Mouse (Mus musculus): ENCODE measurements around the gene Fam170b. TPM values are rescaled to one million over a fixed set of nuclear protein-coding genes. Genes with fewer than 3 reads are reported as not detected.

Fam170b gene
- total RNA-seq, 4 experiments from 2014 or later = not detected

DNA sequence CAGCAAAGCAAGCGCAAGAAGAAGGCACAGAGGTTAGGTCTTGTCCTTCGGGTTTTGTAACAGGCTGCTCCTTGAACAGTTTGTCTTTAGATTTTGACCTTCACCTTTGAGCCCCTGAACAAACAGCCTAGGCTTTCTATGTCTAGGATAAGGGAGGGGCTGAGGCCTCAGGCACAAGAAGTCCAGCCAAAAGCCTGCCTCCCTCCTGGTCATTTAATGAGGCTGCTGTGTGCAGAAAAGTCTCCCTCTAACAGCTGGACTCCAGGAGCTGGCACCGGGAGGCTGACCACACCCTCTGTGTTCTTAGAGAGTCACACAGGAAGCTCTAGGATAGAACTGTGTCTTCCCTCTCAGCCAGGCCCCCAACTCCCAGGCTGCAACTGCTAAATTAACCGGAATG lies 6.6 kb upstream of the Fam170b start:
- DNase-seq (ENCODE audit: low spot score in 2 of 2) = no peak

DNA sequence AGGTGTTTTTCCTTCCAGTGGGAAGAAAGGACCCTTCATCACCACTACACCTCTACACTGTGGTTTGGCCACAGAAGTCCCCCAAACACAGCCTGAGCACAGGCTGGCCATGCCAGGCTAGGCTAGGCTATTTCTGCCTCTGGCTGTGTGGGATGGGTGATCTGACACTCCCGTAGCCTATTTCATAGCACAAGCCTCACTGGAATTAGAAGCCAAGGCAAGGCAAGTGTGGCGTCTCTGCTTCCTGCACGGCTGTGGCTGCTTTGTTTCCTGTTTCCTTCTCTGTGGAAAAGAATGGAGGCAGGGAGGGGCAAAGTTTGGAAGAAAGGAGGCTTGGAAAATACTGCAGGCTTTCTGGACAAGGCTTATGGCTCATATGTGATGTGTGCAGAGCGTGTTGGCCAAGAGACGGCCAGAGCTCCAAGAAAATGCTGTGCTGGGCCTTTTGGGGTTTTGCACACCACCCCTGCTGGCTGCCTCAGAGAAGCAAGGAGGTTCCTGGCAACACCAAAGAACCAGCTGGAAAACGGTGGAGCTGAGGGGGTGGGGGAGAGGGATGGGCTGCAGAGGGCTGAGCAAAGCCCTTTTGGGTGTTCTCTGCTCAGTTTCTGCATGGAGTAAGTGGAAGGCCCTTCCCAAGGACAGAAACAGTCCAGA lies 5.6 kb upstream of the Fam170b start:
- no peak for DNase-seq (ENCODE audit: low spot score in 2 of 2)

DNA sequence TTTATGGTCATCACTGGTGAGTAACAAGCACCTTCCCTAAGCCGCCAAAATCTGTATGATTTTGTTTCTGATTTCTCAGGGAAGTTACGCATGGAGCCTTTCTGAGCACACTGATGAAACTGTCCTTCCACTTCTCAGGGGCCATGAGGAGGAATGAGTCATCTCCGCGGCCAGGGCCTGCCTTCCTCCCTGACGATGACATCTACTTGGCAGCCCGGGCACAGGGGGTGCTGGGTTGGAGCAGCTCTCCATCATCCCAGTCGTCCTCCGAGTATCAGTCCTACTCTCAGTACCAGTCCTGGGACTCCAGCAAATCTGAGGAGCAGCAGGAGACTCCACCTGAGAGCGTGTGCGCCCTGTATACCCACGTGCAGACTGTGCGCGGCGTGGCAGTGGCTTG lies 1.4 kb downstream of the Fam170b start:
- DNase-seq (ENCODE audit: low spot score in 2 of 2) = no peak

DNA sequence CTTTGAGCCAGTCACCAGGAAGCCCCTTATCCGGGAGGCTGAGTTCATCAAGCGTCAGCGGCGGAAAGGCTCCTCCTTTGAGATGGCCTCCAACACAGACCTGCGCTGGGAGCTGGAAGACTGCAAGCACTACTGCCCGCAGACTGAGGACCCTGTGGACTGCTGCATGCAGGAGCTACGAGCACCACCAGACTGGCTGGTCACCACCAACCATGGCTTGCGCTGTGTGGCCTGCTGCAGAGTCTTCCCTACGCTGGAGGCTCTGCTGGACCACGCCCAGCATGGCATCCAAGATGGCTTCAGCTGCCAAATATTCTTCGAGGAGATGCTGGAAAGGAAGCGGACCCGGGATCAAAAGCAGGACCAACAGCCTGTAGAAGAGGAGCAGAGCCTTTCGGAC lies 1.8 kb downstream of the Fam170b start:
- no peak for DNase-seq (ENCODE audit: low spot score in 2 of 2)

DNA sequence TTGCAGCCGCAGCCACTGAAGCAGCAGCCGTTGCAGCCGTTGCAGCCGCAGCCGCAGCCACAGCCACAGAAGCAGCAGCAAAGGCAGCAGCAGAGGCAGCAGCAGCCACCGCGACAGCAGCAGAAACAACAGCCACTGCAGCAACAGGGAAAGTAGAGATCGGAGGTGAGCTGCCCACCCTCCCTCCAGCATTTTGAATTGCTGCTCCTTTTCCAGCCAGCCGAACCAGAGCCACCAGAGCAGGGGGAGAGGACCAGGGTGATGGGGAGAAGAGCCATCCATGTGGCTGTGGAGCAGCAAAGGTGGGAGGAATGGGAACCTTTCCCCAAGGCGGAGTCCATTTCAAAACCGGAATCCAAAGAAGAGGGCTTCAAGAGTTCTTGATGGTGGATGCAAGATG lies 2.4 kb downstream of the Fam170b start:
- no peak for DNase-seq (ENCODE audit: low spot score in 2 of 2)

DNA sequence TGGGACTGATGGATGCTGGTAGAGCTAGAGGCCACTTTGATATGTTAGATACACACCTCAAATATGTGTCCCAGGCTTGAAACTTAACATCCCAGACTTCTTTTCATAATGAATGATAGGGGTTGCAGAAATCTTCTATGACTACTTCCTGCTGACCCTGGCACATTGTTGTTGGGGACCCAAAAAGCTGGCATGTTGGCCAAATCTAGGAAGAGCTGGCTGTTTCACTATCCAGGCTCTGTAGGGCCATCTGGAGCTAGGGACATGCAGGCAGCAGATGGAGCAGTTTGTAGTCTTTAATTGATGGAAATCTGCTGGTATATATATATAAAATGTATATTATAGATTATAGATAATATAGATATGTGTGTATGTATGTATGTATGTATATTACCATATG lies 8.3 kb downstream of the Fam170b start:
- DNase-seq (ENCODE audit: low spot score in 2 of 2) = no peak

DNA sequence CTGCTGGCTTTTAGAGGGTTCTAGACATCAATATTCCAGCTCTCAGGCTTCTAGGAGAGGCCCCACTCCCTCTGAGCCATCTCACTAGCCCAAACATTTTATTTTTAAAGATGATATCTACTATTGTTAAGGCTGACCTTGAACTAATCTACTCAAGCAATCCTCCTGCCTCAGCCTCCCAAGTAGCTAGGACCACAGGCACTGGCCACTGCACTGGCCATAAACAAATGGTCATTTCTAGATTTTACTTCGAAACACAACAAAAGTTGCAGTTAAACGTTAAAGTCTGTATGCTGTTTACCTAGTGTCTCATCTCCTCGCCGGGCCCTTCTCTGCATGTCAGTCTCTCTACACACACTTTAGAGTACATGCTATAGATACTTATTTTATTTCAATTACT lies 20.3 kb downstream of the Fam170b start:
- DNase-seq (ENCODE audit: low spot score in 2 of 2) = no peak

DNA sequence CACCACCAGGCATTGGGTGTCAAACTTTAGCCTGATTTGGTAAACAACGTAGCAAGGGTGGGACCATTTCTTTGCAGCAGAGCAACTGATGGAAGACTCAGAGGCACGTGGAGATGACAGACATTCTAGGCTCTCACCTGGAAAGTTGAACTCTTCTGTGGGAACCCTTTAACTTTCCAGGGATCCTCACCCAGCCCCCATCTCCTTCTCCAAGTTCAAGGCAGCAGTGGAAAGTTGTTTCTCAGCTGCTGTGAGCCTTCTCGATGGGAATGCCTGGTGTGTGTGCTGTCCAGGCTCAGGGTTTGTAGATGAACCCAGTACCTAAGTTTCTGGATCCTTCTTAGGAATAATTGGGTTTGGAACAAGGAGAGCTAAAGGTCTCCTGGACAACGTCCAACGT lies 22.5 kb downstream of the Fam170b start:
- no peak for DNase-seq (ENCODE audit: low spot score in 2 of 2)

DNA sequence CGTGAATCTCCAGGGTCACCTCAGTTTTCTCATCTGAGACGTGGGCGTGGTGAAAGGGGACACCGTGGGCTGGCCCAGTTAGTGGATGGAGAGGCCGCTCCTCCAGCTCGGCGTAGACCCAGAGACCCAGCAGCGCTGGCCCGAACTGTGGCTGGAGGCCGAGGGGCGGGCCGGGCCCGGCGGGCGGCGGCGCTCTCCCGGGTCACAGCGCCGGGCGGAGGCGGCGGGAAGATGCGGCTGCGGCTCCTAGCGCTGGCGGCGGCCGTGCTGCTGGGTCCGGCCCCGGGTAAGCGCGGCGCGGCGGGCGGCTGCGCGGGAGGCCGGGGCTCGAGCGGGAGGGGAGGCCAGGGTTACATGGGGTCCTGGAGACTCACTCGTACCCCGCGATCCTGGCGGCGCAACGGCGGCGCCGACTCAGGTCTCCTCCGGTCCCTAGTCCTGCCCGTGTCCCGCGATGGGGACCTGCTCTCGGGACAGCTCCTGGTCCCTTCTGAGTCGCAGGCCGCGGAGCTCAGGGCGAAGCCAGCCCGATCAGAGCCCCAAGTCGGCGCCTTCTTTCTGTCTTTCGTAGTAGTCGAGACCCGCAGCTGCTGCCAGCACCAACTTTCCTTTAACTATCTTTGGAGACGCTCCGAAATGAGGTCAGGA lies 23.0 kb downstream of the Fam170b start, which contains the start of gene Vstm4:
Gene Vstm4 (plus strand): TSS at position 76 of the 648 bp plus-strand sequence.
- DNase-seq (ENCODE audit: low spot score in 2 of 2) = peak; percentile 10 to 23

DNA sequence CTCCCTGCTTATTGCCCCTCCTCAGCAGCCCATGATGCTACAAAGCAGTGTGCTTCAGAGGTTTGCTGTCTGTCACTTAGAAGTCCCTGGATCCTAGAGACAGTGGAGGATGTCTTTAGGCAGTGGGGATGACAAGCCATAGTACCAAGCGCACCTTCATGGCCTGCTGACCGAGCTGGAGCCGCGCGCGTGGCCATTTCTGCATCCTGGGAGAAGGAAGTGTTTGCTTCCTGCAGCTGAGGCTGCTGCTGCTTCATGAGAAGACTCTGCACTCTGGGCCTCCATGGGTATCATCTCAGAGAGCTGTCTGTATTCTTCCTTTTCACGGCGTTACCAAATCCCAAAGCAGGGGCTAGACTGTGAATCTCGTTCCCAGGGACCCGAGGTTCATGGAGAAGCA lies 24.6 kb downstream of the Fam170b start:
- DNase-seq (ENCODE audit: low spot score in 2 of 2) = no peak

DNA sequence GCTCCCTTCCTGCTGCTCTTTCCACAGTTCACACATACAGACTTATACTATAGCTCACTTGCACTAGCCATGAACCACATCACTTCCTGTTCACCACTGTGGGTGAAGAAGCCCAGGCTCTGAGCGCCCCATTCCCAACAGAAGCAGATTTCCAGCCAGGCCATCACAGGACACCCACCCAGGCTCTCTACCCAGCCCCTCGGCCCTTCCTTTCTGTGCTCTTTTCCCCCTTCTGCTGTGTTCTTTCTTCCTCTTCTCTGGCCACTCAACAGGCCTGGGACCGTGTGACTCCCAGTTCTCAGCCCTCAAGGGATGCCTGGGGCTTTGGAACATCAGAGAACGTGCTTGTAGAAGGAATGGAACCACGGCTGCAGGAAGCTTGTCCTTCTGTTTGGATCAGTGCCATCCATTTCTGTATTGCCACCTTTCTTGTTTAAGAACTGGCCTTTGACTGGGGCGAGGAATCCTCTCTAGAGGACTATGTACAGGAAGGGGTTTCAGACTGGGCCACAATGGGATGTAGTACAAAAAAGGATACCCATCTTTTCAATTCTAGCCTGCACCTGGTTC lies 25.3 kb downstream of the Fam170b start:
- DNase-seq (ENCODE audit: low spot score in 2 of 2) = no peak

DNA sequence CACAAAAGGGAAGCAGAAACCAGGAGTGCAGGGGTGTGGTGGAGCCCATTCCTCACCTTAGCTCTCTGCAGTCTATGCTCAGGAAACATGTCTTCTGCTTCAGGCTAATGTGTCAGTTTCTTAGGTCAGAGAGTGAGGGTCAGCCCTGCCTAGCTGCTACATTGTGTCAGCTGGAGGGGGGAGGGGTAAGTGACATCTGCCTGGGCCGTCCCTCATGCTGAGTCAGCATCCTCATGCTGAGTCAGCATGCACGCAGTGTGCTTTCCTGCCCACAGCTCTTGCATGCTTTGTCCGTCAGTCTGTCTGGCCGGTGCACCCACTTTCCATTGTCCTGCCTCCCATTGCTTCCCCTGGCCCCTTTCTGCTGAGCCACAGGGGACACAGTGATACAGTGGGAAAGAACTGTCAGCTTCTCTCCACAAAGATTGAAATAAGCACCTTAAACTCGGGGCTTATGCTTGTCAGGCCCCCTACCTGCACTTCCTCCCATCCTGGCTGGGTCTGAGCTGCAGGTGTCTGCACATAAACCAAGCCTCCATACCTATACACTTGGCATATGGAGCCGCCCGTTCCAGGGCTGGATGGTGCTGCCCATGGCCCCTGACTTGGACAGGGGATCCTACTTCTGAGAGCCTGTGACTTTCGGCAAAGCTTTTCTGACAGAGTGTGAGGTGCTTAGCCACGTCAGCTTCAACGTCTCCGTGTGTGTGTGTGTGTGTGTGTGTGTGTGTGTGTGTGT lies 26.2 kb downstream of the Fam170b start:
- no peak for DNase-seq (ENCODE audit: low spot score in 2 of 2)

DNA sequence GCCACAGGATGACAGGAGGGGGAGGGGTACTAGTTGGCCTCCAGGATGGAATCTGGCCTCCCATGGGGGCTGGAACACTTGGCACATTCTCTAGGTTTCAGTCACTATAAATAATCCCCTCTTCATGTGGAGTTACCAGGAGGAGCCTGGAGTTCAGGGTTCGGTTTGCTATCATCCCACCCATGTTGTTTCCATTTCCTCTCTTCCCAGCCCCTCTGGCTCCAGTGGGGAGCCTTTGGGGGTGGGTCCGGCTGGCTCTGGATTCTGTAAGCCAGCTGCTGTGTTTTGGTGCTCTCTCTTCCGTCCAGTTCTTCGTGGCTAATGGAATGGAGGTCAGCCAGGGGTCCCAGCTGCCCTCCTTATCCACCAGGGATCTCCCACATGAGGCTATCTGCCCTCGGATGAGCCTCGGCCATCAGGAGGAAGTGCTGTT lies 27.4 kb downstream of the Fam170b start:
- no peak for DNase-seq (ENCODE audit: low spot score in 2 of 2)

DNA sequence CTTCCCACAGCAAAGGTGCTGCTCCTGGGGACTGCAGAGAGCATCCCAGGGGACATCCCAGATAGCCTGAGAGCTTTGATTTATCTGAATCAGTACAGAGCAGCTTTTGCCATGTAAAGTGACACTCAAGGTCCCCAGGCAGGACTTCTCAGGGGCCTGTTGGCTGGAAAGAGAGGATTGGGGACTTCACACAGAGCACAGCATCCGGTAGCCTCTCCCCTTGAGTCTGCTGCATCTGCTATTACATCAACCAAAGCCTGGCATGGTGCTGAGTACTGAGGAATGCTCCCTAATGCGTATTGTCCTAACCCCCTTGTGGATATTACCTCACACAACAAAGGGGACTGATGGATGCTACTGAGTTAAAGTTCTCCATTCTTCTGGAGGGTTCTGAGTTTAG lies 27.9 kb downstream of the Fam170b start:
- no peak for DNase-seq (ENCODE audit: low spot score in 2 of 2)

DNA sequence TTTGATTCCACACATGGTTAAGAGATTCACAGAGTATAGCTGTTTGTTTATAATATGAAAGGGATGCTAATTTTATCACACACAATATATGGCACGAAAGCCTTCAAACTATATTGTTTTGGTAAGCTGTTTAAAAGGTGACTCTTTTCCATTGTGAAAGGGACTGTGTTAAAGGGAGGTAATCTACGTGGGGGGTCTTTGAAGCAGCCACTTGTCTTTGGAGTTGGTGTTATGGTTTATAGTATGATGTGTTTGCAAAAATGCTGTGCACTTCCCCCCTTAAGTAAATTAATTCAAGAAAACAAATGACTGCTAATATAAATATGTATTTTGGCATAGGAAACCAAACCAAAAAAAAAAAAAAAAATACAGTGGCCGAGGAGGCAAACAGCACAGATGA lies 31.6 kb downstream of the Fam170b start:
- DNase-seq (ENCODE audit: low spot score in 2 of 2) = no peak

DNA sequence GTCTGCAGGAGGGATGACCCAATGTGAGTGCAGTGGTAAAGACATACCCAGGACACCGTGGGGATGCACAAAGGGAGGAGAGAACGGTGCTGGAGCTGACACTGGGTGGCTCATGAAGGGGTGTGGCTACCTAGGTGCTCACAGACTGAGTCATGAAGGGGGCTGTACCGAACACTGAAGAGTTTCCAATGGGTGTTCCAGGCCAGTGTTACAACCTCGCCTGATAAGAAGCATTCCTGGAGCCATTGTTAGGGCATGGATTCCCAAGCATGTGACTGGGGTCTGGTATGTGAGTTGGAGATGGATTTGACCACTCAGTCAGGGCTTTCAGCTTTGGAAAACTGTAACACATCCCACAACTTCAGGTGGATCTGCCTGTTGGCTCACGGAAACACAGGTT lies 38.2 kb downstream of the Fam170b start:
- no peak for DNase-seq (ENCODE audit: low spot score in 2 of 2)

DNA sequence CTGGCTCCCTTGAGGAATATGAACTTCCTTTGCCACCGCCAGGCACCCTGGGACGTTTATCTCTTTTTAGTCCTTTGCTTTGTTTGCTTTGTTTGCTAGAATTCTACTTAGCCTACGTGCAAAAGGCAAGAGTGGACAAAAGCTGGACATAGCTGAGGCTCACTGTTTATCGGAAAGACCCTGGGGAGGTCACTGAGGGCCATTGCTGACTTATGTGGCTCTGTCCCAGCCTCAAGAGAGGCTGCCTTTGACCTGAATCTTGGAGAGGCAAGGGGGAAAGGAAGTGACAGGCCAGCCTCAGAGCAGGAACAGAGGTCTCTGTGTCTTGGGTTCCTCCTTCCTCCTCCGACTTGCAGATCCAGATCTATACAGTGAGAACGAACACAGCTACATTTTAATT lies 43.8 kb downstream of the Fam170b start:
- DNase-seq (ENCODE audit: low spot score in 2 of 2) = no peak

DNA sequence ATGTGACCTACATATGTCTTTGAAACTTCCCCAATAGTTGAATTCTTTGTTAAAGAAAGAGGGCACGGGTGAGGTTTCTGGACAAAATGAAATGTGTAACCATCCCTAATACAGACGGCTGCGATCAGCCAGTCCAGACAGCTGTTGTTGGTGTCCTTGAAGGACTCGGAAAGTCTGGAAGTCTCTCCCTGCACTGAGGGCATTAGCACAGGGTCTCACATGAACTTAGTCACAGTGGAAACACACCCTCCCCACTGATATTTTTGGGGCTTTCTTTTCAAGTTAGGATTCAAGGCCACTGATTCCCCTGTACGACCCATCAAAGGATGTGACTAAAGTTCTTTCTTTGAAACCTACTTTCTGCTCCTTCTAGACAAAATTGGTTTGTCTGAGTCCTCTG lies 46.6 kb downstream of the Fam170b start:
- no peak for DNase-seq (ENCODE audit: low spot score in 2 of 2)

DNA sequence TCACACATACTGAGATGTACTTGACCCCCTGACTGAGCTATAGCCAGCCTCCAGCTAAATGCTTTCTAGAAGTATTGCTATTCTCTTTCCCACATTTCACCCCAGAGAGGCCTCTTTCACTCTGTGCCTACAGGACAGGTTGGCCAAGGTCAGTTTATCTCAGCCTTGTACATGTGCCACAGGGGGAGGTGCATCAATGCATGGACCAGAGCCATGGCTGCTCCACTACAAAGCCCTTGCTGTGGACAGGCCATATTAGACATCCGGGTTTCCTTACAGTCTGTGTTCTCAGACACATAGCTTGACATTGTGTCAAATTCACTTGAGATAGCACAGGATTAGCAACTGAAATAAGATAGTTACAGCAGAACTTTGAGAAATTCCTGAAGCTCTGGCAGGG lies 47.9 kb downstream of the Fam170b start:
- DNase-seq (ENCODE audit: low spot score in 2 of 2) = no peak
